Mouse (Mus musculus): ENCODE results near the gene Cks2.

Gene Cks2

DNA sequence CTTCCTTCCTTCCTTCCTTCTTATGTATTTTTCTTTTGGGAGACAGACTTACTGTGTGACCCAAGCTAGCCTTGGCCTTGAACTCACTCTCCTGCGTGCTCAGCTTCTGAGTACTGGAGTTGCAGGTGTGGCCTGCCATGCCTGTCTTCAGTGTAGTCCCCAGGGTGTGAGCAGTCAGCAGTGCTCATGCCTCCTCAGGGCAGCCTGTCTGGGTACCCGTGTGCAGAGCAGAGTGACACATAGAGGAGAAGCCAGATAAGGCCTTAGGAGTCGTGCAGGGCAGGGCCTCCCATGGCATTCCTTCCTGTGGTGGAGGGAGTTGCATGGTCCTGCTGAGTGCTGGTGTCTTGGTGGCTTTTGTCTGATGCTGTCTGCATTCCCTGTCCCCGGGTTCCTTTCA is 34.3 kb downstream of the Cks2 start:
- no peak for DNase-seq (ENCODE audit: low spot score in 2 of 2)

DNA sequence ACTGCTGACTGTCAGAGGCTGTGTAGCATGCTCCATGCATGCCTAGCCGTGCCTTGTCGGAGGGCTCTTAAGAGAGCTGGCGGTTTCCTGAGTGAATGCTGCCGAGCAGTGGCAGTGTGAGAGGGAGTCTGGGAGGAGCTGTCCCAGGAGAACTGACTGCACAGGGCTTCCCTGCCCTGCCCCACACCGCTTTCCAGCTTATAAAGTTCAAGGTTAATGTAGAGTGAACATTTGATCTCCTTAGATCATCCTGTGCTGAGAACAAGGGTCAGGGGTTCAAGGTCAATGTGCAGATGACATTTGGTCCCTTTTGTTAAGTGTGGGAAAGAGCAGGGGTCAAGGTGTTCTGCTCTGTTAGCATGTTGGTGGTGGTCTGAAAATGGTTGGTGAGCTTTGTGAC is 36.0 kb downstream of the Cks2 start:
- DNase-seq (ENCODE audit: low spot score in 2 of 2): no peak

DNA sequence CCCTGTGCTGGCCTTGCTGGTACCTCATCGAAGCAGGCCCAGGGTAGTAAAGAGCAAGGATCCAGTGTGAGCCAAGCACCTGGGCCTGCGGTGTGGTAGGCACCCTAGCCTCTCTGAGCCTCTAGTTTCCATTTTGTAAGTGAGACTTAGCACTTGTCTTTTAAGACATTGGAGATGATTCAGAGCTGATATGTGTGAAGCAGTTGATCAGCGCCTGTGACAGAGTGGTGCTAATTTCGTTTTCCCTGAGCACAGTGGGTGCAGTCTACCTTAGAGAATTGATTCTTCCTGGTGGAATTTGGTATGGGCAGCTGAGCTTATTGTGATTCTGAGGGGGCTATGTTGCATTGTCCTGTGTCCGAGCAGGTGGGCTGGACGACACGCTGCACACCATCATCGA is 36.6 kb downstream of the Cks2 start:
- no peak for DNase-seq (ENCODE audit: low spot score in 2 of 2)

DNA sequence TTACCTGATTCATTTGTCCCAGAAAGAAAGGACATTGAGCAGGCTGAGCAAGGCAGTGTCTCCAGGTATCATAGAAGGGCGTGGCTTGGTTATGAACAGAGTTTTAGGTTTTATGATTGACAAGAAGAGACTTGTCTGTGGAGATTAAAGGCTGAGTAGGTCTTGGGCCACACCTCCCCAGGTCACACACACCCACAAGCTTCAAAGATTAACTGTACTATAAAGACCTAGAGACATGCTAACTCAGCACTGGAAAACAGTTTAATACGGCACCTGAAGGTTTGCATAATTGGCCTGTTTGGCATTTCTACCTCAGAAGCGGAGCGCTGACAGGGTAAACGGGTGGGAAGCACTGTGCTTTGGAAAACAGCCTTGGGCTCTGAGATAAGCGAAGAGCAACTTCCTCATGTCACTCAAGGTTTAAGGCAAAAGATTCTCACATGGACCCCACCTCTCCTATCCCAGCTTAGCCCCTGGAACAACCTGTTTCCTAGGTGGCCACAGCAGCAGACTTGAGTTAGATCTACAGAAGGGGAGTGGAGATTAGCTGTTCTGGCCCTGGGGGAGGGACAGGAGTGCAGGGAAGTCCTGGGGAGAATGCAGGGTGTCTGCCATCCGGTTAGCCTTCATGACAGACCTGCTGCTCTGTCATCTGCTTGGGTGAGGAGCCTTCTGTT is 40.4 kb downstream of the Cks2 start:
- peak; percentile 14 to 15 for DNase-seq (ENCODE audit: low spot score in 2 of 2)

DNA sequence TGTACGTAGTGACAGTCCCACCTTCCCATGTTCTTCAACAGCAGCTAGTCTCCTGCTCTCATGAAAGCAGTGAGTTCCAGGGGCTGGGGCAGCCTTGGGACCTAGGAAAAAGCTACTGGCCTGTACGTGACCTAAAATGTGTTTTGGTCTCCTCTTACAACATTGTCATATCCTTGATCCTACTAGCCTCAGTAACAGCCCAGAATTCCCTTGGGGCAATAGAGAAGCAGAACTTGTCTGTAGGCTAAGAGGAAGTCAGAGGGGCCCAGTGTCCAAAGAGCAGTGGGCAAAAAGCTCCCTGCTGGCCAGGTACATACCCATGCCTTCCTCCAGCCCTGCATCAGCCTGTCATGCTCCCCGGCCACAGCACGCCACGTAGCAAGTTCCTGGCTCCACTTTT is 41.9 kb downstream of the Cks2 start:
- DNase-seq (ENCODE audit: low spot score in 2 of 2): no peak

DNA sequence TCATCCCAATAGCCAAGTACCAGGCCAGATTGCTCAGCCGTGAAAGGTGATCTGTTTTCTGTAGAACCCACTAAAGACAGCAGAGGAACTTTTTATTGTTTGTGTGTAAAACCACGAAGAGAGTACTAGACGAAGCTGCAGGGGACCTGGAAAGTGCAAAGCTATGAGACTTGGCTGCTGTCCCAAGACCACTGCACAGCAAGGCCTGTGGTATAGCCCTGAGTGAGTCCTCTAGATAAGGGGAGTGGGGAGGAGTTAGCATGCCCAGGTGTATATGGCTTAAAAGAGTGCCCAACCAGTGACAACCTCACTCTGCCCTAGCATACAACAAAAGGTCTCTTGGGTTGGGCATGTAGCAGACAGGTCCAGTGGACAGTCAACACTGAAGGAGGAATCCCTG is 43.7 kb downstream of the Cks2 start:
- no peak for DNase-seq (ENCODE audit: low spot score in 2 of 2)

DNA sequence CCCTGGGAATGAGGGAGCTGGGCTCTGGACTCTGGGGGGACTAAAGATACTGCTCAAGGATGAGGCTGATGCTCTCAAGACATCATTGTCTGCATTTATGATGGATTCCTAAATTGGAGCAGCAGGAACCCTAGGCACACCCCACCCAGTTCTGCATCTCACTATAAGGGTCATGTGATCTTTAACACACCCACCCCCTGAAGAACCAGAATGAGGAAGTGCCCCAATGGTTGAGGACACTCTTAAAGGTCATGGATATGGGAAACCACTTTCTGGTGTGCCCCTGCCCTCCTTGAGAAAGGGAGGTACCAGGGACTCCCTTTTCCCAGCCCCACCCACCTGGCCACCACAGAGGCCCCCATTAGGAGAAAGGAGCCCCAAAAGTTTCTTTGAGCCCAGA is 51.4 kb downstream of the Cks2 start:
- no peak for DNase-seq (ENCODE audit: low spot score in 2 of 2)

DNA sequence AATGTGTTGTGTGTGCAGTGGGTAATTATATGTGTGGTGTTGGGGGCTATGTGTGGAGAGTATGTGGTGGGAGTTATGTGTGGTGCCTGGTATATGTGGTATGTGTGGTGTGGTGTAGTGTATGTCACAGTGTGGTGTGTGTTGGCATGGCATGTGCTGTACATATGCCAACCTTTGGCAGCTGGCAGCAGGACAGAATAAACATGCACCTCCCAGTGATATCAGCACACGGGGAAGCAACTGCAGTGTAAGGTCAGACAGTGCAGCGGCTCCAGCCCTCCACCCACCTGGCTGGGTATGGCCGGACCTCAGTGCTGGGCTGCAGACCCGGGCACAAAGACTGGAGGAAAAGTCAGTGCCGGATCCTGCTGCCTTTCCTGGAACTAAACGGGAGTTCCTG is 52.4 kb downstream of the Cks2 start:
- no peak for DNase-seq (ENCODE audit: low spot score in 2 of 2)

DNA sequence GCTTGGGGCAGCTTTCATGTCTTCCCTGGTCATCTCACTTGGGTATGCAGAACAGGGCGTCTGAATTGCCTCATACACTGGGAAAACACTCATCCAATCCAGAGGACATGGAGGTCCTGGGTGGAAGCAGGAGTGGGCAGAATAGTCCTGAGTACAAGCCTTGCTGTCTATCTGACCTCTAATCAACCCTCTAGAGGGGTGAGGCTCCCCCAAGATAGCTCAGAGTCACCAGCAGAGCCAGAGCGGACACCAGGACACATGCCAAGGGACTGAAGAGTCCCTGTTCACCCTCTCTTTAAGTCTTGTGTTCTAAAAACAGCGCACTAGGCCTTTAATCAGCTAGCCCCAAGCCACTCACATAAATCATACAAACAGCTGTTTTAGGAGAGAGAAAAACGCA is 52.9 kb downstream of the Cks2 start:
- DNase-seq (ENCODE audit: low spot score in 2 of 2): no peak

DNA sequence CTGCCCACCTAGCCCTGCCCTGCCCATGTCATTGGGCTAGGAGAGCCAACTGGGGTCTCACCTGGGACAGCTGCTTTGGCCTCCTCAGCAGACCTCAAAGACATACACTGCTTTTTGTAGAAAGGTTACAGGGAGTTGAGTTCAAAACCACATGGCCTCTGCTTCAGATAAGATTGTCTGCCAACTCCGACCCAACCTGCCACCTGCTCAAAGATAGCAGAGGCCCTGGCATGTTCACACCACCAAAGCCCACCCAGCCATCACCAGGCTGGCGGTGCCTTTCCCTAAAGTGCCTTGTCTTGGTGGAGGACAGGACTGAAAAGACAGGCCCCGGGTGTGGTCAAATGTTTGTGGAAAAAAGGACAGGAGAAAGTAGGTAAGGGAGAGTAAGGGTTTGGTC is 53.3 kb downstream of the Cks2 start:
- no peak for DNase-seq (ENCODE audit: low spot score in 2 of 2)
